Mouse (Mus musculus) stomach, postnatal 0 days (tissue): ENCODE measurements at regions not wholly inside any gene's neighbourhood (a gene's known extent, or its start where the extent isn't known, plus 50 kb on each side); places are given as distances from the start of the nearest gene placed in this dataset.
A peak's percentile ranks its signal among the peaks of the same experiment; 100 is the strongest.
"Not testable (repeated sequence)": the region's sequence is repeated elsewhere in the genome, so short reads cannot be mapped to it uniquely, and the experiment has no call there.

Source experiments
- ATAC-seq: fragments of 200-750 bp; cut with Nextera tagmentation; 2 replicates; pipeline ENCODE4 v1.8.0; 2017; ENCODE audit not compliant: low FRiP score, low TSS enrichment
- DNase-seq: peaks from one replicate; pipeline ENCODE4 v3.0.0-alpha.2; 2016; ENCODE audit warnings: low spot score
- H3K27ac ChIP-seq: fragments of 300-500 bp; sonication (generic); replicated peaks from 2 replicates; pipeline ENCODE4 v1.5.1; 2014; ENCODE audit warnings: mild to moderate bottlenecking, control low read depth
- H3K27me3 ChIP-seq: fragments of 300-500 bp; sonication (generic); 2 replicates; pipeline ENCODE4 v1.6.1; 2014; ENCODE audit warnings: low read length; ENCODE audit not compliant: control insufficient read depth, insufficient read depth
- H3K36me3 ChIP-seq: fragments of 300-500 bp; sonication (generic); 2 replicates; pipeline ENCODE4 v1.6.1; 2014; ENCODE audit warnings: low read length, mixed read lengths; ENCODE audit not compliant: control insufficient read depth, insufficient read depth
- H3K4me1 ChIP-seq: fragments of 300-500 bp; sonication (generic); replicated peaks from 2 replicates; pipeline ENCODE4 v1.6.1; 2014; ENCODE audit warnings: antibody characterized with exemption; ENCODE audit not compliant: control insufficient read depth, insufficient read depth
- H3K4me2 ChIP-seq: fragments of 300-500 bp; sonication (generic); replicated peaks from 2 replicates; pipeline ENCODE4 v1.6.1; 2014; ENCODE audit warnings: low read depth, mild to moderate bottlenecking, control low read depth, moderate library complexity
- H3K4me3 ChIP-seq: fragments of 300-500 bp; sonication (generic); 2 replicates; pipeline ENCODE4 v1.5.1; 2014; ENCODE audit warnings: low read depth, low read length, control low read depth
- H3K9ac ChIP-seq: fragments of 300-500 bp; sonication (generic); 2 replicates; pipeline ENCODE4 v1.6.1; 2014; ENCODE audit warnings: mild to moderate bottlenecking, low read length, control low read depth, mixed read lengths
- H3K9me3 ChIP-seq: fragments of 300-500 bp; sonication (generic); 2 replicates; pipeline ENCODE4 v1.6.1; 2016; ENCODE audit warnings: low read length; ENCODE audit not compliant: control insufficient read depth
- CTCF ChIP-seq: IDR thresholded peaks from 2 replicates; pipeline ENCODE4 v1.5.1; 2016; ENCODE audit warnings: antibody characterized with exemption, low read depth, mild to moderate bottlenecking, moderate library complexity
- EP300 ChIP-seq: optimal IDR thresholded peaks from 2 replicates; pipeline ENCODE3; 2016; ENCODE audit warnings: antibody characterized with exemption
- WGBS: fragments of 180-500 bp; shearing (Covaris S2); extraction: QIAGEN DNeasy Blood & Tissue Kit; methylation state at CpG from one replicate; pipeline ENCODE4 v1.1.7; 2014; 5-methylcytosine and 5-hydroxymethylcytosine counted together

DNA sequence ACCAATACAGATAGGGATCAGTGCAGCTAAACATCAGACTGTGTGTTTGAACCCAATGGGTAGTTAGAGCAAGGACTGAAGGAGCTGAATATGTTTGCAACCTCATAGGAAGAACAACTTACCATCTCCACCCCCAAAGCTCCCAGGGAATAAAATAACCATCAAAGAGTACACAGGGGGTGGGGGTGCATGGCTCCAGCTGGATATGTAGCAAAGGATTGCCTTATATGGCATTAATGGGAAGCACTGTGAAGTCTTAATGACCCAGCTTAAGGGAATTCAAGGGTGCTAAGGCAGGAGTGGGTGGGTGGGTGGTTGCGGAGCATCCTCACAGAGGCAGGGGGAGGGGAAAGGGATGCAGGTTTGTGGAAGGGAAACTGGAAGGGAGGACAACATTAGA, 404.0 kb upstream of the Gm12887 start:
- 89% methylated on average over 1 of the region's 1 CpGs for WGBS
- H3K9me3 ChIP-seq: peaks cover 9% of the 10 kb centered on the region
- TF ChIP-seq EP300: no peak
- no peak for TF ChIP-seq CTCF
- no peak for ATAC-seq
- H3K4me3 ChIP-seq: no peak overlapping the region
- no peaks in the 10 kb centered on the region for H3K4me1 ChIP-seq
- no peak overlapping the region for H3K4me2 ChIP-seq
- H3K27me3 ChIP-seq: no peaks in the 10 kb centered on the region
- no peak for DNase-seq
- H3K9ac ChIP-seq: no peak overlapping the region
- no peaks in the 10 kb centered on the region for H3K36me3 ChIP-seq
- no peak overlapping the region for H3K27ac ChIP-seq

DNA sequence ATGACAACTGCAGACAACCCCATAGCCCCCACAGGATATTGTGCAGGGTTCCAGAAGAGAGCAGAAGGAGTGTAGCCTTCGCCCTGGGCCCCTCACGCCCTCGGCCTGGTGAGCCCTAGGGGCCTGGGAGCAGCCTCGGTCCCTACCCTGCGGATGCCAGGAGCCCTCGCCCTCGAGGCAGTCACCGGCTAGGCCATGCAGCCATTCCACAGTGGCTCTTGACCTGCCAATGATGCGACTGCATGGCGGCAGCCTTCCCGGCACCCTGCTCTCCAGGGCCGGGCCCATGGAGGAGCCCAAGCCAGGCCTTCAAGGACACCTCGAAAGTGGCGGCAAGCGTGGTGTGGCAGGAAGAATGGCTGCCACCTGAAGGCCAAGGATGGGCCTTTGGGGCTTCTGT, 401.0 kb upstream of the Gm12887 start:
- H3K4me3 ChIP-seq: no peak overlapping the region
- ATAC-seq: peak; percentile 45; the same call in 1 of the 2 replicates
- TF ChIP-seq EP300 (no peak), CTCF (no peak)
- H3K27ac ChIP-seq: no peak overlapping the region
- no peak overlapping the region for H3K9ac ChIP-seq
- H3K4me2 ChIP-seq: no peak overlapping the region
- 89% methylated on average over 15 of the region's 15 CpGs for WGBS
- no peaks in the 10 kb centered on the region for H3K4me1 ChIP-seq
- no peaks in the 10 kb centered on the region for H3K36me3 ChIP-seq
- no peak for DNase-seq
- H3K9me3 ChIP-seq: peaks cover 23% of the 10 kb centered on the region
- H3K27me3 ChIP-seq: no peaks in the 10 kb centered on the region

DNA sequence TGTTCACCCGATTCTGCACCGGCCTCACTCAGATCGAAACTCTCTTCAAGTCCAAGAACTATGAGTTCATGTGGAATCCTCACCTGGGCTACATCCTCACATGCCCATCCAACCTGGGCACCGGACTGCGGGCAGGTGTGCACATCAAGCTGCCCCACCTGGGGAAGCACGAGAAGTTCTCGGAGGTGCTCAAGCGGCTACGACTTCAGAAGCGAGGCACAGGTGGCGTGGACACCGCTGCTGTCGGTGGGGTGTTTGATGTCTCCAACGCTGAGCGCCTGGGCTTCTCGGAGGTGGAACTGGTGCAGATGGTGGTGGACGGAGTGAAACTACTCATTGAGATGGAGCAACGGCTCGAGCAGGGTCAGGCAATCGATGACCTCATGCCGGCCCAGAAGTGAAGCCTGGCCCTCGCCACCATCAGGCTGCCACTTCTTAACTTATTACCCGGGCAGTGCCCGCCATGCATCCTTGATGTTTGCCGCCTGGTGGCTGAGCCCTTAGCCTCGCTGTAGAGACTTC, 387.1 kb upstream of the Gm12887 start:
- H3K4me1 ChIP-seq, H3K36me3 ChIP-seq, H3K27ac ChIP-seq, DNase-seq, H3K4me2 ChIP-seq, H3K9ac ChIP-seq, H3K9me3 ChIP-seq, H3K4me3 ChIP-seq, H3K27me3 ChIP-seq: not testable (repeated sequence)
- WGBS: 94% methylated on average over 25 of the region's 26 CpGs
- ATAC-seq: peak; percentile 61

DNA sequence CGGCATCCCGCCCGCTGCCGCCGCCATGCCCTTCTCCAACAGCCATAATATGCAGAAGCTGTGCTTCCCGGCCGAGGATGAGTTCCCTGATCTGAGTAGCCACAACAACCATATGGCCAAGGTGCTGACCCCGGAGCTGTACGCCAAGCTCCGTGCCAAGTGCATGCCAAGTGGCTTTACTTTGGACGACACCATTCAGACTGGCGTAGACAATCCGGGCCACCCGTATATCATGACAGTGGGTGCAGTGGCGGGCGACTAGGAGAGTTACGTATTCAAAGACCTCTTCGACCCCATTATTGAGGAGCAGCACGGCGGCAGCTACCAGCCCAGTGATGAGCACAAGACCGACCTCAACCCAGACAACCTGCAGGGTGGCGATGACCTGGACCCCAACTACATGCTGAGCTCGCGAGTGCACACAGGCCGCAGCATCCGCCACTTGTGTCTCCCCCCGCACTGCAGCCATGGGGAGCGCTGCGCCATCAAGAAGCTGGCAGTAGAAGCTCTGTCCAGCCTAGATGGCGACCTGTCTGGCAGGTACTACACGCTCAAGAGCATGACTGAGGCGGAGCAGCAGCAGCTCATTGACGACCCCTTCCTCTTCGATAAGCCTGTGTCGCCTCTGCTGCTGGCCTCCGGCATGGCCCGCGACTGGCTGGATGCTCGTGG, 386.4 kb upstream of the Gm12887 start:
- no peak overlapping the region for H3K4me2 ChIP-seq
- H3K27me3 ChIP-seq: no peaks in the 10 kb centered on the region
- H3K9ac ChIP-seq: no peak overlapping the region
- H3K36me3 ChIP-seq: no peaks in the 10 kb centered on the region
- no peak for TF ChIP-seq EP300
- TF ChIP-seq CTCF: no peak
- peaks cover 9% of the 10 kb centered on the region; the same call in 1 of the 2 replicates for H3K9me3 ChIP-seq
- H3K4me1 ChIP-seq: no peaks in the 10 kb centered on the region
- no peak overlapping the region for H3K4me3 ChIP-seq
- 94% methylated on average over 39 of the region's 39 CpGs for WGBS
- no peak overlapping the region for H3K27ac ChIP-seq
- ATAC-seq (peak; percentile 72; the same call in 1 of the 2 replicates), DNase-seq (no peak)

DNA sequence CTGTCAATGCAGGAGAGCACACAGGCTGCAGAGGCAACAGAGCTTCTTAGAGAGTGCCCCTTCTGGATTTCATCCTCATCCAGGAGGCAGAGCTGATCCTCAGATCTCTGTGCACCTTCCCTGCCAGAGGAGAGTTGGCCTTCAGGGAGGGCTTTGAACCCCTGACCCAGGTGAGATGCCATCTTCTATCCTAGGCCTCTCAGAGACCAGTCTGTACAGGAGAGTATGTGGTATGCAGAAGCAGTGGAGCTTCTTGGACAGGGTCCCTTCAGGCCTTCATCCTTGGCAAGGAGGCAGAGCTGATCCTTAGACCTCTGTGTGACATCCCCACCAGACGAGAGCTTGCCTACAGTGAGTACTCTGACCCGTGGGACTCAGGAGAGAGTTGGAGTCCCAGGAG, 364.8 kb upstream of the Gm12887 start:
- no peaks in the 10 kb centered on the region for H3K27me3 ChIP-seq
- TF ChIP-seq EP300 (no peak), CTCF (no peak)

DNA sequence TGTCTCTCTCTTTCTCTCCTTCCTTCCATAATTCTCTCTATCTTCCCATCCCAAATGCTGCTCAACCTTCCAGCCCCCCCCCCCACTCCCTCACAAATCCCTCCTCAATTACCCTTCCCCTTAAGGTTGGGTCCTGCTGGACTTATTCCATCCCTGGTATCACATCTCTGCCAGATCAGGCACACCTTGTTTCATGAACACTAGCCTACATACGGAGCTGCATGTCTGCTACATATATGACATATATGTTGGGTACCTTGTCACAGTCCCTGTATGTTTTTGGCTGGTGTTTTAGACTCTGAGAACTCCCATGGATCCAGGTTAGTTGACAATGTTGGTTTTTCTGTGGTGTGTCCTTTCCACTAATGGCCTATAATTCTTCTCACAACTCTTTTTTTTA, 363.5 kb upstream of the Gm12887 start:
- ATAC-seq: no peak
- WGBS: 75% methylated on average over 1 of the region's 1 CpGs

More for the DNA sequence above, 364.8 kb upstream of the Gm12887 start:
- Histone ChIP-seq H3K4me3 (no peak overlapping the region), H3K9me3 (peaks cover 8% of the 10 kb centered on the region; the same call in 1 of the 2 replicates), H3K4me2 (no peak overlapping the region), H3K4me1 (no peaks in the 10 kb centered on the region), H3K36me3 (no peaks in the 10 kb centered on the region), H3K27ac (no peak overlapping the region), H3K9ac (no peak overlapping the region)
- 72% methylated on average over 2 of the region's 2 CpGs for WGBS
- ATAC-seq (no peak), DNase-seq (no peak)

More for the DNA sequence above, 363.5 kb upstream of the Gm12887 start:
- H3K9me3 ChIP-seq: peaks cover 8% of the 10 kb centered on the region; the same call in 1 of the 2 replicates
- H3K27me3 ChIP-seq: no peaks in the 10 kb centered on the region
- H3K4me1 ChIP-seq: no peaks in the 10 kb centered on the region
- H3K27ac ChIP-seq: no peak overlapping the region
- H3K4me2 ChIP-seq: no peak overlapping the region
- H3K36me3 ChIP-seq: no peaks in the 10 kb centered on the region
- no peak overlapping the region for H3K4me3 ChIP-seq
- DNase-seq: no peak
- TF ChIP-seq CTCF: no peak
- no peak overlapping the region for H3K9ac ChIP-seq
